Mouse (Mus musculus) MEL (cell line): ENCODE measurements at regions not wholly inside any gene's neighbourhood (a gene's known extent, or its start where the extent isn't known, plus 50 kb on each side); places are given as distances from the start of the nearest gene placed in this dataset.

Experiments used
- DNase-seq: peaks from one replicate; pipeline ENCODE4 v3.0.0; 2011; ENCODE audit warnings: low read depth, low spot score
- H3K27ac ChIP-seq: 2 replicates; pipeline ENCODE4 v1.5.1; 2012; ENCODE audit warnings: low read depth, mild to moderate bottlenecking, control low read depth, low read length, moderate library complexity; ENCODE audit not compliant: control insufficient read depth
- H3K27me3 ChIP-seq, 2 experiments: fragments of 150-350 bp in 1 of 2; sonication (generic) in 1 of 2; 2 replicates each; pipeline ENCODE4 v1.6.1; 2012; ENCODE audit warnings: low read length in 2 of 2, mild to moderate bottlenecking in 2 of 2, improper control_type of control experiment in 1 of 2, moderate library complexity in 1 of 2; ENCODE audit not compliant: insufficient read depth in 2 of 2, control insufficient read depth in 1 of 2
- H3K36me3 ChIP-seq, 2 experiments: 2 replicates each; pipeline ENCODE4 v1.6.1; 2012 to 2014; ENCODE audit warnings: low read length in 2 of 2, improper control_type of control experiment in 1 of 2, inconsistent platforms in 1 of 2, mild to moderate bottlenecking in 1 of 2; ENCODE audit not compliant: insufficient read depth in 2 of 2, control insufficient read depth in 1 of 2
- H3K4me1 ChIP-seq, 2 experiments: fragments of 150-350 bp in 1 of 2; sonication (generic) in 1 of 2; 2 replicates each; pipeline ENCODE4 v1.6.1; 2012; ENCODE audit warnings: low read length in 2 of 2, improper control_type of control experiment in 1 of 2, mild to moderate bottlenecking in 1 of 2; ENCODE audit not compliant: insufficient read depth in 2 of 2, control insufficient read depth in 1 of 2
- H3K4me3 ChIP-seq, 2 experiments: fragments of 150-350 bp in 1 of 2; sonication (generic) in 1 of 2; 2 replicates each; pipeline ENCODE4 v1.5.1; 2012; ENCODE audit warnings: low read depth in 2 of 2, low read length in 2 of 2, mild to moderate bottlenecking in 2 of 2, moderate library complexity in 2 of 2, control low read depth in 1 of 2, improper control_type of control experiment in 1 of 2; ENCODE audit not compliant: control insufficient read depth in 1 of 2, insufficient read depth in 1 of 2
- H3K79me2 ChIP-seq: 2 replicates; pipeline ENCODE4 v1.6.1; 2012; ENCODE audit warnings: mild to moderate bottlenecking, low read length, moderate library complexity; ENCODE audit not compliant: control insufficient read depth, poor library complexity, insufficient read depth
- H3K9ac ChIP-seq: 2 replicates; pipeline ENCODE4 v1.6.1; 2012; ENCODE audit warnings: low read depth, mild to moderate bottlenecking, control low read depth, low read length, moderate library complexity; ENCODE audit not compliant: control insufficient read depth, poor library complexity, severe bottlenecking
- H3K9me3 ChIP-seq: fragments of 150-350 bp; sonication (generic); replicated peaks from 2 replicates; pipeline ENCODE4 v1.6.1; 2012; ENCODE audit warnings: mild to moderate bottlenecking, low read length, improper control_type of control experiment, moderate library complexity; ENCODE audit not compliant: insufficient read depth
- BHLHE40 ChIP-seq: IDR thresholded peaks from 2 replicates; pipeline ENCODE4 v1.6.1; 2012; ENCODE audit warnings: low read depth, mild to moderate bottlenecking, inconsistent platforms, low read length, improper control_type of control experiment, borderline replicate concordance
- CHD1 ChIP-seq: IDR thresholded peaks from 2 replicates; pipeline ENCODE4 v1.6.1; 2012; ENCODE audit warnings: low read depth, mild to moderate bottlenecking, inconsistent platforms, low read length, improper control_type of control experiment
- CTCF ChIP-seq, 3 experiments: IDR thresholded peaks in 2 of 3; conservative IDR thresholded peaks in 1 of 3; 2 replicates each; pipeline ENCODE4 v1.5.1; 2011 to 2012; ENCODE audit warnings: low read length in 3 of 3, low read depth in 2 of 3, mild to moderate bottlenecking in 2 of 3, improper control_type of control experiment in 1 of 3, inconsistent platforms in 1 of 3, mixed read lengths in 1 of 3, moderate library complexity in 1 of 3; ENCODE audit not compliant: control insufficient read depth in 1 of 3, insufficient read depth in 1 of 3, poor library complexity in 1 of 3, severe bottlenecking in 1 of 3
- ELF1 ChIP-seq: IDR thresholded peaks from 2 replicates; pipeline ENCODE4 v1.6.1; 2014; ENCODE audit warnings: low read depth, mild to moderate bottlenecking, inconsistent platforms, low read length, improper control_type of control experiment, moderate library complexity
- EP300 ChIP-seq, 2 experiments: IDR thresholded peaks; 2 replicates each; pipeline ENCODE4 v1.6.1; 2011; ENCODE audit warnings: improper control_type of control experiment in 2 of 2, low read length in 2 of 2, low read depth in 1 of 2, mild to moderate bottlenecking in 1 of 2
- ETS1 ChIP-seq: IDR thresholded peaks from 2 replicates; pipeline ENCODE4 v1.6.1; 2012; ENCODE audit warnings: low read depth, mild to moderate bottlenecking, inconsistent platforms, low read length, improper control_type of control experiment, moderate library complexity
- GABPA ChIP-seq: IDR thresholded peaks from 2 replicates; pipeline ENCODE4 v1.6.1; 2012; ENCODE audit warnings: low read depth, mild to moderate bottlenecking, inconsistent platforms, low read length, improper control_type of control experiment, moderate library complexity
- HCFC1 ChIP-seq: IDR thresholded peaks from 2 replicates; pipeline ENCODE4 v1.6.1; 2012; ENCODE audit warnings: low read depth, mild to moderate bottlenecking, inconsistent platforms, low read length, improper control_type of control experiment, moderate library complexity
- MAFK ChIP-seq: IDR thresholded peaks from 2 replicates; pipeline ENCODE4 v1.6.1; 2011; ENCODE audit warnings: low read depth, mild to moderate bottlenecking, low read length, improper control_type of control experiment, borderline replicate concordance
- MAX ChIP-seq: IDR thresholded peaks from 2 replicates; pipeline ENCODE4 v1.6.1; 2011; ENCODE audit warnings: low read length, improper control_type of control experiment
- MAZ ChIP-seq: IDR thresholded peaks from 2 replicates; pipeline ENCODE4 v1.6.1; 2012; ENCODE audit warnings: low read depth, mild to moderate bottlenecking, inconsistent platforms, low read length, improper control_type of control experiment
- MEF2A ChIP-seq: IDR thresholded peaks from 2 replicates; pipeline ENCODE4 v1.6.1; 2014; ENCODE audit warnings: low read depth, mild to moderate bottlenecking, inconsistent platforms, low read length, improper control_type of control experiment; ENCODE audit not compliant: poor library complexity, insufficient replicate concordance, severe bottlenecking; ENCODE audit errors: extremely low read depth
- MXI1 ChIP-seq: IDR thresholded peaks from 2 replicates; pipeline ENCODE4 v1.6.1; 2011; ENCODE audit warnings: mild to moderate bottlenecking, low read depth, low read length, improper control_type of control experiment
- MYB ChIP-seq: IDR thresholded peaks from 2 replicates; pipeline ENCODE4 v1.6.1; 2011; ENCODE audit warnings: mild to moderate bottlenecking, low read depth, low read length, improper control_type of control experiment
- NRF1 ChIP-seq: IDR thresholded peaks from 2 replicates; pipeline ENCODE4 v1.6.1; 2014; ENCODE audit warnings: low read depth, mild to moderate bottlenecking, inconsistent platforms, low read length, improper control_type of control experiment, moderate library complexity; ENCODE audit not compliant: poor library complexity, insufficient read depth, severe bottlenecking
- POLR2A ChIP-seq, 2 experiments: IDR thresholded peaks; 2 replicates each; pipeline ENCODE4 v1.6.1; 2011 to 2012; ENCODE audit warnings: low read length in 2 of 2, mild to moderate bottlenecking in 2 of 2, control low read depth in 1 of 2, improper control_type of control experiment in 1 of 2, low read depth in 1 of 2, moderate library complexity in 1 of 2; ENCODE audit not compliant: control insufficient read depth in 1 of 2, insufficient read depth in 1 of 2, poor library complexity in 1 of 2
- POLR2AphosphoS2 ChIP-seq: IDR thresholded peaks from 2 replicates; pipeline ENCODE4 v1.6.1; 2011; ENCODE audit warnings: low read length, improper control_type of control experiment
- POLR2AphosphoS5 ChIP-seq: IDR thresholded peaks from 2 replicates; pipeline ENCODE4 v1.6.1; 2012; ENCODE audit warnings: low read depth, borderline replicate concordance, mild to moderate bottlenecking, inconsistent platforms, low read length, moderate library complexity, mixed read lengths
- RAD21 ChIP-seq: IDR thresholded peaks from 2 replicates; pipeline ENCODE4 v1.6.1; 2011; ENCODE audit warnings: mild to moderate bottlenecking, low read depth, low read length, improper control_type of control experiment
- RCOR1 ChIP-seq: IDR thresholded peaks from 2 replicates; pipeline ENCODE4 v1.6.1; 2012; ENCODE audit warnings: low read depth, mild to moderate bottlenecking, inconsistent platforms, low read length, improper control_type of control experiment
- SIN3A ChIP-seq: IDR thresholded peaks from 2 replicates; pipeline ENCODE4 v1.6.1; 2012; ENCODE audit warnings: low read length, improper control_type of control experiment, inconsistent platforms
- TAL1 ChIP-seq: IDR thresholded peaks from 2 replicates; pipeline ENCODE4 v1.6.1; 2012; ENCODE audit warnings: mild to moderate bottlenecking, inconsistent platforms, low read length, moderate library complexity, mixed read lengths
- TBP ChIP-seq: IDR thresholded peaks from 2 replicates; pipeline ENCODE4 v1.8.0; 2011; ENCODE audit warnings: low read depth, low read length, improper control_type of control experiment
- TCF12 ChIP-seq: IDR thresholded peaks from 2 replicates; pipeline ENCODE4 v1.6.1; 2014; ENCODE audit warnings: low read depth, mild to moderate bottlenecking, inconsistent platforms, low read length, improper control_type of control experiment, moderate library complexity
- ZKSCAN1 ChIP-seq: IDR thresholded peaks from 2 replicates; pipeline ENCODE4 v1.6.1; 2012; ENCODE audit warnings: low read depth, mild to moderate bottlenecking, inconsistent platforms, low read length, improper control_type of control experiment, moderate library complexity
- ZMIZ1 ChIP-seq: IDR thresholded peaks from 2 replicates; pipeline ENCODE4 v1.6.1; 2012; ENCODE audit warnings: low read depth, mild to moderate bottlenecking, inconsistent platforms, low read length, improper control_type of control experiment, moderate library complexity

GRCm38 (mm10) chr13:37592149-37592548 is 186.1 kb upstream of the Rreb1 start:
- no peaks in the 10 kb centered on the region for H3K36me3 ChIP-seq
- no peak overlapping the region for H3K9ac ChIP-seq
- peaks cover 6 to 21% of the 10 kb centered on the region in 2 experiments for H3K27me3 ChIP-seq
- no peaks in the 10 kb centered on the region for H3K9me3 ChIP-seq
- no peak overlapping the region for H3K27ac ChIP-seq
- H3K79me2 ChIP-seq: no peaks in the 10 kb centered on the region
- H3K4me1 ChIP-seq: no peaks in the 10 kb centered on the region
- TF ChIP-seq MXI1 (no peak), ELF1 (no peak), POLR2AphosphoS2 (no peak), POLR2A (IDR thresholded peaks at IDR 0.05; ENCODE audit: control insufficient read depth in 1 of 2, insufficient read depth in 1 of 2, low read depth in 1 of 2, low read length in 2 of 2, poor library complexity in 1 of 2) (no peak), TBP (no peak), ETS1 (no peak), POLR2AphosphoS5 (no peak), HCFC1 (no peak), MYB (no peak), MAX (no peak), TAL1 (no peak), SIN3A (no peak), MAZ (no peak), GABPA (no peak), MEF2A (no peak), EP300 (IDR thresholded peaks at IDR 0.05; ENCODE audit: low read depth in 1 of 2, low read length in 2 of 2) (no peak), ZMIZ1 (no peak), CTCF (IDR thresholded peaks at IDR 0.05 in 2 of 3, conservative IDR thresholded peaks at IDR 0.05 in 1 of 3; ENCODE audit: control insufficient read depth in 1 of 3, insufficient read depth in 1 of 3, low read depth in 2 of 3, low read length in 3 of 3, poor library complexity in 1 of 3, severe bottlenecking in 1 of 3) (no peak), MAFK (no peak), RAD21 (no peak)
- no peak overlapping the region for H3K4me3 ChIP-seq
- DNase-seq: no peak

GRCm38 (mm10) chr13:37595196-37595595 is 183.0 kb upstream of the Rreb1 start:
- Histone ChIP-seq H3K9ac (no peak overlapping the region), H3K27me3 (peaks cover 4 to 18% of the 10 kb centered on the region in 2 experiments), H3K9me3 (no peaks in the 10 kb centered on the region), H3K36me3 (no peaks in the 10 kb centered on the region), H3K4me3 (no peak overlapping the region), H3K4me1 (no peaks in the 10 kb centered on the region), H3K79me2 (no peaks in the 10 kb centered on the region), H3K27ac (no peak overlapping the region)
- DNase-seq: no peak
- TF ChIP-seq TCF12 (no peak), NRF1 (no peak), RCOR1 (no peak), BHLHE40 (no peak), CHD1 (no peak), TBP (no peak), TAL1 (no peak), ZMIZ1 (no peak), ETS1 (no peak), EP300 (IDR thresholded peaks at IDR 0.05; ENCODE audit: low read depth in 1 of 2, low read length in 2 of 2) (no peak), ZKSCAN1 (no peak), POLR2AphosphoS2 (no peak), POLR2A (IDR thresholded peaks at IDR 0.05; ENCODE audit: control insufficient read depth in 1 of 2, insufficient read depth in 1 of 2, low read depth in 1 of 2, low read length in 2 of 2, poor library complexity in 1 of 2) (no peak), MYB (no peak)
